Mouse (Mus musculus) lung, adult 2 months (tissue): ENCODE measurements around the gene Pik3ca.

Experiments
- CTCF ChIP-seq: fragments of 200-500 bp; IDR thresholded peaks from 2 replicates; pipeline ENCODE4 v1.5.1; 2011; ENCODE audit warnings: mild to moderate bottlenecking, low read length, control low read depth; ENCODE audit not compliant: insufficient read depth
- POLR2A ChIP-seq: fragments of 200-500 bp; IDR thresholded peaks from 2 replicates; pipeline ENCODE4 v1.6.1; 2011; ENCODE audit warnings: low read depth, mild to moderate bottlenecking, control low read depth, low read length, borderline replicate concordance; ENCODE audit errors: extremely low read depth

DNA sequence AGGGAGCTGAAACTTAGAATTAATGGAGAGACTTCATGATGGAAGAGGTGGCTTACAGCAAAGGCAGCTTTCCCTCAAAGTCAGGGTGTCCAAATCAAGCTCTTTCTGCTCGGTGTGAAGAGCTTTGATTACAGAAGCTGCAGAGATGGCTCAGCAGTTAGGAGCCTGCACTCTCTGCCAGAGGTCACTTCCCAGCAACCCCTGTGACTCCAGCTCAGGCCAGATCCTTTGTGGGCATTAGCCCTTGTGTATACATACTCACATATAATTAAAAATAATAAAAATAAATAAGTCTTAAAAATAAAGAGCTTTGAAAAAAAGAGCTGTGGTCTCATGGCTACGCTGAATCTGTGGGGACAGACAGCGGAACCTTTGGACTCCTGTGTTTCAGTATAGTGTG is 4.1 kb downstream of the Pik3ca start:
- TF ChIP-seq POLR2A (no peak), CTCF (no peak)
